Mouse (Mus musculus) ES-Bruce4 (cell line): ENCODE results near the gene Rpp30.

ENCODE experiments used
- CTCF ChIP-seq: IDR thresholded peaks from one replicate; pipeline ENCODE4 v1.8.1; 2011; ENCODE audit warnings: low read depth, low read length
- EP300 ChIP-seq: IDR thresholded peaks from 2 replicates; pipeline ENCODE4 v1.6.1; 2011; ENCODE audit warnings: low read depth, low read length; ENCODE audit not compliant: insufficient read depth

- TF ChIP-seq CTCF (no peak), EP300 (no peak)
Measured at GRCm38 (mm10) chr19:36150241-36151007, 66.9 kb downstream of the Rpp30 start.
